Comparison of ENCODE assay signal across 7 mouse cellular contexts in genomic region chr3:84481104-84481503, GRCm38 (mm10). TPM values are rescaled to one million over a fixed set of nuclear protein-coding genes. Genes with fewer than 3 reads are reported as not detected.
DNase-seq lines count a peak whose midpoint lies in the region; ATAC-seq and TF ChIP-seq lines count a peak whose summit lies in the region.

No protein-coding gene starts in this region.

- TF ChIP-seq CTCF in E14TG2a.4 (conservative IDR thresholded peaks at IDR 0.05; ENCODE audit: low read length) = 0 out of 2 replicates have a peak, but pooled peaks have one; percentile 2
- peak; percentile 47 for TF ChIP-seq CTCF in heart, postnatal 0 days (IDR thresholded peaks at IDR 0.05; ENCODE audit: low read depth)

- in situ Hi-C loops in ES-E14 (cut with MboI; ENCODE audit: low sequenced_read_pairs in 2 of 2, unreplicated experiment in 2 of 2) = no loop called here

- H3K4me2 ChIP-seq in embryonic facial prominence, embryonic 11.5 days (ENCODE audit: low read depth, low read length) = peak overlapping the region; percentile 99
- H3K4me2 ChIP-seq in heart, postnatal 0 days (ENCODE audit: low read depth, low read length) = peak overlapping the region; percentile 98
- peak overlapping the region; percentile 99 for H3K4me2 ChIP-seq in stomach, embryonic 14.5 days (replicated peaks; ENCODE audit: low read depth, low read length)

- no peaks in the 10 kb centered on the region for H3K36me3 ChIP-seq in E14TG2a.4 (ENCODE audit: insufficient read depth, low read length)
- no peaks in the 10 kb centered on the region for H3K36me3 ChIP-seq in ES-E14 (ENCODE audit: control insufficient read depth, insufficient read depth, low read length, poor library complexity, severe bottlenecking)
- H3K36me3 ChIP-seq in embryonic facial prominence, embryonic 11.5 days (replicated peaks; ENCODE audit: control insufficient read depth, insufficient read depth, low read depth, low read length) = no peaks in the 10 kb centered on the region
- no peaks in the 10 kb centered on the region for H3K36me3 ChIP-seq in heart, postnatal 0 days (replicated peaks; ENCODE audit: control insufficient read depth, insufficient read depth, low read length)
- H3K36me3 ChIP-seq in megakaryocyte, embryonic 14.5 days (replicated peaks; ENCODE audit: low read length) = no peaks in the 10 kb centered on the region
- H3K36me3 ChIP-seq in stomach, embryonic 14.5 days (ENCODE audit: control insufficient read depth, insufficient read depth, low read length) = no peaks in the 10 kb centered on the region

- H3K9ac ChIP-seq in ES-E14 (ENCODE audit: insufficient read depth, low read depth, low read length, poor library complexity, severe bottlenecking) = no peak overlapping the region
- H3K9ac ChIP-seq in embryonic facial prominence, embryonic 11.5 days (replicated peaks; ENCODE audit: low read length) = no peak overlapping the region
- peak overlapping the region; percentile 37 for H3K9ac ChIP-seq in heart, postnatal 0 days (replicated peaks; ENCODE audit: low read depth, low read length)
- H3K9ac ChIP-seq in stomach, embryonic 14.5 days (replicated peaks; ENCODE audit: low read depth, low read length) = no peak overlapping the region

- H3K9me3 ChIP-seq in E14TG2a.4 (ENCODE audit: low read length) (no peaks in the 10 kb centered on the region), ES-E14 (ENCODE audit: control insufficient read depth, insufficient read depth, low read depth, low read length) (no peaks in the 10 kb centered on the region)
- no peaks in the 10 kb centered on the region for H3K9me3 ChIP-seq in embryonic facial prominence, embryonic 11.5 days (replicated peaks; ENCODE audit: control insufficient read depth, low read length)
- H3K9me3 ChIP-seq in heart, postnatal 0 days (replicated peaks; ENCODE audit: control insufficient read depth, low read length) = no peaks in the 10 kb centered on the region
- H3K9me3 ChIP-seq in megakaryocyte, embryonic 14.5 days = no peaks in the 10 kb centered on the region
- H3K9me3 ChIP-seq in stomach, embryonic 14.5 days (ENCODE audit: control insufficient read depth, low read depth, low read length) = no peaks in the 10 kb centered on the region

- no peak overlapping the region for H3K27ac ChIP-seq in ES-E14 (ENCODE audit: insufficient read depth, low read depth, low read length, poor library complexity, severe bottlenecking)
- H3K27ac ChIP-seq in embryonic facial prominence, embryonic 11.5 days (replicated peaks; ENCODE audit: low read depth, low read length) = no peak overlapping the region
- H3K27ac ChIP-seq in heart, postnatal 0 days (ENCODE audit: low read depth) = no peak overlapping the region
- peak overlapping the region; percentile 76; the same call in 1 of the 2 replicates for H3K27ac ChIP-seq in stomach, embryonic 14.5 days (ENCODE audit: low read length)

- 3% methylated on average over 11 of the region's 11 CpGs for WGBS in embryonic facial prominence, embryonic 11.5 days
- WGBS in heart, postnatal 0 days = 4% methylated on average over 11 of the region's 11 CpGs
- 3% methylated on average over 11 of the region's 11 CpGs for WGBS in stomach, embryonic 14.5 days

- peaks cover 73% of the 10 kb centered on the region for H3K27me3 ChIP-seq in E14TG2a.4 (ENCODE audit: insufficient read depth, low read length)
- H3K27me3 ChIP-seq in embryonic facial prominence, embryonic 11.5 days (ENCODE audit: control insufficient read depth, insufficient read depth, low read length) = peaks cover 26% of the 10 kb centered on the region
- H3K27me3 ChIP-seq in heart, postnatal 0 days (ENCODE audit: control insufficient read depth, insufficient read depth, low read length) = peaks cover 25% of the 10 kb centered on the region
- peaks cover 83% of the 10 kb centered on the region for H3K27me3 ChIP-seq in megakaryocyte, embryonic 14.5 days (replicated peaks)
- H3K27me3 ChIP-seq in stomach, embryonic 14.5 days (ENCODE audit: control insufficient read depth, insufficient read depth, low read length) = no peaks in the 10 kb centered on the region; the same call in 1 of the 2 replicates

- H3K4me3 ChIP-seq in E14TG2a.4 (replicated peaks; ENCODE audit: low read length) = peak overlapping the region; percentile 84
- peak overlapping the region in 1 of 2 experiments; percentile 82; a peak in 2 of 4 replicates for H3K4me3 ChIP-seq in ES-E14 (ENCODE audit: insufficient read depth in 1 of 2, low read depth in 1 of 2, low read length in 2 of 2, poor library complexity in 1 of 2, severe bottlenecking in 1 of 2)
- H3K4me3 ChIP-seq in embryonic facial prominence, embryonic 11.5 days (ENCODE audit: low read depth, low read length) = peak overlapping the region; percentile 62; the same call in 1 of the 2 replicates
- peak overlapping the region; percentile 65 for H3K4me3 ChIP-seq in heart, postnatal 0 days (ENCODE audit: low read depth, low read length)
- H3K4me3 ChIP-seq in megakaryocyte, embryonic 14.5 days (replicated peaks) = peak overlapping the region; percentile 92
- H3K4me3 ChIP-seq in stomach, embryonic 14.5 days (ENCODE audit: low read depth, low read length) = peak overlapping the region; percentile 72

- no peak for DNase-seq in ES-E14 (ENCODE audit: low read depth, low spot score)
- DNase-seq in embryonic facial prominence, embryonic 11.5 days (ENCODE audit: low spot score) = peak; percentile 63
- peak; percentile 69 for DNase-seq in heart, postnatal 0 days (ENCODE audit: low spot score)
- DNase-seq in kidney, postnatal 4 days = peak; percentile 65 to 77

- no peak for ATAC-seq in embryonic facial prominence, embryonic 11.5 days (replicated peaks; ENCODE audit: insufficient number of reproducible peaks, low FRiP score, low TSS enrichment, low read depth)
- no peak for ATAC-seq in heart, postnatal 0 days (ENCODE audit: insufficient read depth, low read depth)
- ATAC-seq in stomach, embryonic 14.5 days (ENCODE audit: insufficient number of reproducible peaks, insufficient read depth, low FRiP score, low read depth) = no peak

- H3K4me1 ChIP-seq in E14TG2a.4 (replicated peaks; ENCODE audit: low read depth, low read length) (peaks cover 21% of the 10 kb centered on the region), ES-E14 (ENCODE audit: control insufficient read depth in 2 of 2, insufficient read depth in 2 of 2, low read length in 2 of 2, poor library complexity in 1 of 2) (peaks cover 0 to 2% of the 10 kb centered on the region in 2 experiments; a peak in 1 of 4 replicates)
- peaks cover 3% of the 10 kb centered on the region; the same call in 1 of the 2 replicates for H3K4me1 ChIP-seq in embryonic facial prominence, embryonic 11.5 days (ENCODE audit: control insufficient read depth, insufficient read depth, low read length)
- no peaks in the 10 kb centered on the region for H3K4me1 ChIP-seq in heart, postnatal 0 days (ENCODE audit: control insufficient read depth, insufficient read depth)
- H3K4me1 ChIP-seq in megakaryocyte, embryonic 14.5 days = peaks cover 24% of the 10 kb centered on the region
- H3K4me1 ChIP-seq in stomach, embryonic 14.5 days (ENCODE audit: control insufficient read depth, insufficient read depth, low read length) = peaks cover 13% of the 10 kb centered on the region; the same call in 1 of the 2 replicates

- no peak for TF ChIP-seq EP300 in heart, postnatal 0 days (IDR thresholded peaks at IDR 0.05; ENCODE audit: low read depth)

TF ChIP-seq in ES-E14, 5 proteins besides CTCF, POLR2A, EP300 and RAD21:
- peak; percentile 72; the same call in 1 of the 2 replicates for TF ChIP-seq ZNF384 (IDR thresholded peaks at IDR 0.05; ENCODE audit: low read depth, low read length)
- no peak for TF ChIP-seq ZC3H11A (IDR thresholded peaks at IDR 0.05; ENCODE audit: borderline replicate concordance, low read depth, low read length)

RNA-seq across cellular contexts. Expression of gene Fhdc1, which starts 0.9 kb away (rescaled TPM):
- total RNA-seq in ES-E14 (2012; rRNA removed) = 0.48 and 1.2 TPM in 2 replicates
- polyA plus RNA-seq in embryonic facial prominence, embryonic 11.5 days (2014; fragmentation: Nextera tagmentation; extraction: Ambion mirVana) = 1.8 and 2.4 TPM in 2 replicates
- total RNA-seq in heart, postnatal 0 days (2014; rRNA removed; ENCODE audit: low replicate concordance) = 1.2 and 1.5 TPM in 2 replicates
- 0.48 and 0.71 TPM in 2 replicates for polyA plus RNA-seq in heart, postnatal 0 days (2015; fragmentation: Nextera tagmentation; extraction: Ambion mirVana)
- polyA plus RNA-seq in megakaryocyte, embryonic 14.5 days (2012; ENCODE audit: insufficient read depth, low replicate concordance) = 0.92 and 1.6 TPM in 2 replicates
- polyA plus RNA-seq in stomach, embryonic 14.5 days (2014; fragmentation: Nextera tagmentation; extraction: Ambion mirVana) = 12.1 and 15.5 TPM in 2 replicates
